Mouse (Mus musculus): ENCODE results near the gene Spag6. TPM values are rescaled to one million over a fixed set of nuclear protein-coding genes. Genes with fewer than 3 reads are reported as not detected.

The Spag6 gene
- not detected in 2 replicates for total RNA-seq (2014; rRNA removed)
- polyA plus RNA-seq (2015; fragmentation: Nextera tagmentation; extraction: Ambion mirVana): 0.09 and 0.20 TPM in 2 replicates

DNA sequence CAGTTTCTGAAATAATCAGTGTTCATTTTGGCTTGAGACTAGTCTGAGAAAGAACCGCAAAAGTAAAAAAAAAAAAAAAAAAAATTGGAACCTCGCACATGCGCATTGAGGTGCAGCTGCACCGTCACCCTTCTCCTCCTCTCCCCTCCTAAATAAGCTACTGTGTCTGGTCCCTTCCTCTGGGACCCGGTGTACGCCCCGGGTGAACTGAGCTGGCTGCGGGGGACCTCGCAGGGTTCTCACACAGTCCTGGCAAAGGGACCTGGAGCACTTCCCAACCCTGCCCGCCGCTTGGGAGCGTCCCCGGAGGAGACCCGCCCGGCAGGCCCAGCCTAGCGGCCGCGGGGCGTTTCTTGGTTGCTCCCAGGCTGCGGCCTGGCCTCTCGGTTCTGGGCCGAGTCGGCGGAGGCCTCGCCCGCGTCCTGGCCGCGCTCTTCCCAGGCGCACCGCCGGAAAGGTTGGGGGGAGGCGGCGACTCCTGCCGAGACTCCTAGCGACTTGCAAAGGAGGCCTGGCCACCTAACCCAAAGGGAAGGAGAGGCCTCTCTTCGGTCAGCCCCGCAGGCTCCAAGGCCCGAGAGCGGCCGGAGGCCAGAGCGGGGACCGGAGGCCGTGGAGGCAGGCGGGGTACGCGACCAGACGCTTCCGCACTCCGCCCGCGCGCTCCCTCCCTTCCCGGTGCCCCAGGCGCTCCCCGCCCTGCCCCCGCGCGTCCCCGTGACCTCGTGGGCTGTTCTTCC, at the start of gene Spag6:
Gene Spag6 (plus strand): TSS at position 162 of the 740 bp plus-strand sequence.
- ATAC-seq: peak; percentile 75
- H3K4me3 ChIP-seq (ENCODE audit: low read length): peak within 1 kb of the TSS; percentile 53
- H3K27ac ChIP-seq: peak within 1 kb of the TSS; percentile 68; the same call in 1 of the 2 replicates
- TF ChIP-seq CTCF (IDR thresholded peaks at IDR 0.05; ENCODE audit: low read depth): no peak
- DNase-seq (ENCODE audit: low spot score): peak; percentile 67
- WGBS: 1% methylated on average over 59 of the region's 61 CpGs
- H3K4me2 ChIP-seq (ENCODE audit: low read depth, low read length): peak within 1 kb of the TSS; percentile 87
- no peaks in the 10 kb centered on the region for H3K36me3 ChIP-seq (ENCODE audit: insufficient read depth, low read length)
- no peaks in the 10 kb centered on the region for H3K9me3 ChIP-seq (ENCODE audit: low read length)
- H3K4me1 ChIP-seq (ENCODE audit: insufficient read depth, low read length): 0 out of 2 replicates have a peak, but pooled peaks cover 6% of the 10 kb centered on the region
- H3K27me3 ChIP-seq (ENCODE audit: insufficient read depth, low read length): peaks cover 57% of the 10 kb centered on the region
- peak within 1 kb of the TSS; percentile 66 for H3K9ac ChIP-seq (replicated peaks; ENCODE audit: low read length)

DNA sequence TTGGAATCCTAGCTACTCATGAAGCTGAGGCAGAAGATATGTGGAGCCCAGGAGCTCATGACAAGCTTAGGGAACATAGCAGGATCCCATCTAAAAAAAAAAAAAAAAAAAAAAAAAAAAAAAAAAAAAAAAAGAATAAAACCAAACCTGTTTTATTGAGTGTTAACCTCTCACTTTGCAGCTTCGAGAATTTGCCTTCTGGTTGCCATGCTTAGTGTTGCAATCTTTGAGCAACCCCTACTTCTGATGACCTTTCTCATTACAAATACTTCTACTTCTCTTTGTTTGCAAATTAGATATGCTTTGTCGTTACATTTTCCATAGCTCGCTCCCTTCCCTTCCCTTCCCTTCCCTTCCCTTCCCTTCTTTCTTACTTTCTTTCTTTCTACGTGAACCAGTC, 45.3 kb upstream of the Spag6 start:
- DNase-seq (ENCODE audit: low spot score) (no peak), ATAC-seq (no peak)
- Histone ChIP-seq H3K4me2 (ENCODE audit: low read depth, low read length) (no peak overlapping the region), H3K27me3 (ENCODE audit: insufficient read depth, low read length) (no peaks in the 10 kb centered on the region), H3K36me3 (ENCODE audit: insufficient read depth, low read length) (no peaks in the 10 kb centered on the region), H3K4me1 (ENCODE audit: insufficient read depth, low read length) (no peaks in the 10 kb centered on the region), H3K4me3 (ENCODE audit: low read length) (no peak overlapping the region), H3K9ac (replicated peaks; ENCODE audit: low read length) (no peak overlapping the region), H3K27ac (no peak overlapping the region), H3K9me3 (ENCODE audit: low read length) (no peaks in the 10 kb centered on the region)
- 61% methylated on average over 4 of the region's 4 CpGs for WGBS
- TF ChIP-seq CTCF (IDR thresholded peaks at IDR 0.05; ENCODE audit: low read depth): no peak

DNA sequence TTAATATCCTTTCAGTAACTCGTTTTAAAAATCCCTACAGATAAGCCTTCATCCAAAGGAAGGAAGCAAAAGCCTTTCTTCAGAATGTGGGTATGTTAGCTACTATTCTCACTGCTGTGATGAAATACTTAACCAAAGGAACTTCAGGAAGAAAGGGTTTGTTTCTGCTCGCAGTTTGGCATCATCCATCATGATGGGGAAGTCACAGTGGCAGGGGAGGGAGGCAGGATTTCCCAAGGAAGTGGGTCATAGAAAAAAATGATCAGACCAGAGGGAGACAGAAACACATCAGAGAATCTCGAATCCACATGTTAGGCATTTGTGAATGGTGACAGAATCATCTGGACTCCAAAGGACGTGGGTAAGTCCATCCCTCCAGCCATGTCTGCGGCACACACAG, 39.0 kb upstream of the Spag6 start:
- ATAC-seq (no peak), DNase-seq (ENCODE audit: low spot score) (no peak)
- no peak for TF ChIP-seq CTCF (IDR thresholded peaks at IDR 0.05; ENCODE audit: low read depth)
- H3K9ac ChIP-seq (replicated peaks; ENCODE audit: low read length): no peak overlapping the region
- no peaks in the 10 kb centered on the region for H3K36me3 ChIP-seq (ENCODE audit: insufficient read depth, low read length)
- H3K27me3 ChIP-seq (ENCODE audit: insufficient read depth, low read length): no peaks in the 10 kb centered on the region
- no peak overlapping the region for H3K27ac ChIP-seq
- H3K4me3 ChIP-seq (ENCODE audit: low read length): no peak overlapping the region
- no peaks in the 10 kb centered on the region for H3K4me1 ChIP-seq (ENCODE audit: insufficient read depth, low read length)
- H3K4me2 ChIP-seq (ENCODE audit: low read depth, low read length): no peak overlapping the region
- 68% methylated on average over 5 of the region's 5 CpGs for WGBS
- H3K9me3 ChIP-seq (ENCODE audit: low read length): no peaks in the 10 kb centered on the region

DNA sequence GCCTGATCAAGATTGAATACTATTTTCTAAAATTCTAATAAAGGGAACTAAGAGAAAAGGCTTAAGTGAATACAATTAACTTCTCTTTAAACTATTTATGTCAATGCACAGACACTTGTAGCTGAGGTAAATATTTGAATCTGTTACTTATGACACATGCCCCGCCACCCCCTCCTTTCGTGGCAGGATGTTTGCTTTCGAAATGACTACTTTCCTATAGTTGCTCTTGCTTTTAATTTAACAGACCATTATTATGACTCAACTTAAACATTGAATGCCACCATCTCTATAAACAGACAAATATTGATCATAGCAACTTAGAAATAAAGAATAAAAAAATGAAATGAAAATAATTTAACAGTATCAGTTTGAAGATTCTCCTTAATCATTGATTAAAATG, 29.8 kb upstream of the Spag6 start:
- Histone ChIP-seq H3K27me3 (ENCODE audit: insufficient read depth, low read length) (no peaks in the 10 kb centered on the region), H3K27ac (no peak overlapping the region), H3K4me3 (ENCODE audit: low read length) (no peak overlapping the region), H3K9ac (replicated peaks; ENCODE audit: low read length) (no peak overlapping the region), H3K36me3 (ENCODE audit: insufficient read depth, low read length) (no peaks in the 10 kb centered on the region), H3K9me3 (ENCODE audit: low read length) (no peaks in the 10 kb centered on the region), H3K4me2 (ENCODE audit: low read depth, low read length) (no peak overlapping the region), H3K4me1 (ENCODE audit: insufficient read depth, low read length) (no peaks in the 10 kb centered on the region)
- DNase-seq (ENCODE audit: low spot score) (no peak), ATAC-seq (no peak)
- no peak for TF ChIP-seq CTCF (IDR thresholded peaks at IDR 0.05; ENCODE audit: low read depth)
- 92% methylated on average over 3 of the region's 3 CpGs for WGBS

DNA sequence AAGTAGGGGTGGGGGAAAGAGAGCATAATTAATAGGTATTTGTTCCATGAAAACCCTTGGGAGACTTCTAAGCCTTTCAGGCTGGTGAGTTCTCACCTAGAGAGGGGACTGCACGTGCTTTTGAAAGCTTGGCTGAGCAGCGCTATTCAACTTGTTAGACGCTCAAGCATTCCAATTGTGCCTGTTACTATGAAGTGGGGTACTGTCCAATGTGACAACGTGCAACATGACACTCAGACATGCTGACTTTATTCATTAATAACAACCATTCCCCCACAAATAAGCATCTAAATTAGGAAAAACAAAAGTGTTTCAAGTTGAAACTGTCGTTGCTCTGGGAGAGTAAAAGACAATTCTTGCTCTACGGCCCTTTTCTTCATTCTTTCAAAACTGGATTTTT, 22.8 kb upstream of the Spag6 start:
- H3K27me3 ChIP-seq (ENCODE audit: insufficient read depth, low read length): no peaks in the 10 kb centered on the region
- H3K36me3 ChIP-seq (ENCODE audit: insufficient read depth, low read length): no peaks in the 10 kb centered on the region
- no peaks in the 10 kb centered on the region for H3K4me1 ChIP-seq (ENCODE audit: insufficient read depth, low read length)
- H3K4me3 ChIP-seq (ENCODE audit: low read length): no peak overlapping the region
- H3K27ac ChIP-seq: no peak overlapping the region
- no peak overlapping the region for H3K9ac ChIP-seq (replicated peaks; ENCODE audit: low read length)
- H3K9me3 ChIP-seq (ENCODE audit: low read length): no peaks in the 10 kb centered on the region
- no peak for TF ChIP-seq CTCF (IDR thresholded peaks at IDR 0.05; ENCODE audit: low read depth)
- H3K4me2 ChIP-seq (ENCODE audit: low read depth, low read length): no peak overlapping the region
- WGBS: 21% methylated on average over 6 of the region's 6 CpGs
- no peak for DNase-seq (ENCODE audit: low spot score)
- no peak for ATAC-seq

DNA sequence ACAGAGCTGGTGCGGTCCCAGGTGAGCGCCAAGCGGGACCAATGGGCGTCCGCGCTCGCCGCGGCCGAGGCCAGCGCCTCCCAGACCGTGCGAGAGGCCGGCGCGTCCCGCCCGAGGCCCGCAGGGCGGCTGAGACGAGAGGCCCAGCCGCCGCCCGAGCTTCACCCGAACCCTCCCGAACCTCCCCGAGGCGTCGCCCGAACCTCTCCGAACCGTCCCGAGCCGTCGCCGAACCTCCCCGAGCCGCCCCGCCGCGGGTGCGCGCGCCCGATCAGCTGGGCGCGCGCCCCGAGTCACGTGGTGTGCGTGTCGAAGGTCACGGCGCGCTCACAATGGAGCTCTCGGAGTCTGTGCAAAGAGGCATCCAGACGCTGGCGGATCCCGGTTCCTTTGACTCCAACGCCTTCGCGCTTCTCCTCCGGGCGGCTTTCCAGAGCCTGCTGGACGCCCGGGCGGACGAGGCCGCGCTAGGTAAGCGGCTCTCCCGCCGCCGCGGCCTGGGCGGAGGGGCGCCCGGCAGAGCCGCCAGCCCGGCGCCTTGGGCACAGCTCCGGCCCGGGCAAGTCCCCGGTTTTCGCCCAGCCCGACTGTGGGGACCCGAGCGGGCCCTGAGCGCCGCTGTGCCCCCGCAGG, 21.6 kb upstream of the Spag6 start, which contains the start of gene Commd3:
Gene Commd3 (plus strand): TSS at position 252 of the 633 bp plus-strand sequence.
- peak within 1 kb of the TSS; percentile 91 for H3K9ac ChIP-seq (replicated peaks; ENCODE audit: low read length)
- H3K4me3 ChIP-seq (ENCODE audit: low read length): peak within 1 kb of the TSS; percentile 62
- no peak for TF ChIP-seq CTCF (IDR thresholded peaks at IDR 0.05; ENCODE audit: low read depth)
- ATAC-seq (peak; percentile 95), DNase-seq (ENCODE audit: low spot score) (peak; percentile 97)
- WGBS: 1% methylated on average over 76 of the region's 91 CpGs
- no peaks in the 10 kb centered on the region for H3K36me3 ChIP-seq (ENCODE audit: insufficient read depth, low read length)
- H3K27me3 ChIP-seq (ENCODE audit: insufficient read depth, low read length): no peaks in the 10 kb centered on the region
- H3K27ac ChIP-seq: peak within 1 kb of the TSS; percentile 96
- H3K9me3 ChIP-seq (ENCODE audit: low read length): no peaks in the 10 kb centered on the region
- no peaks in the 10 kb centered on the region for H3K4me1 ChIP-seq (ENCODE audit: insufficient read depth, low read length)
- H3K4me2 ChIP-seq (ENCODE audit: low read depth, low read length): peak within 1 kb of the TSS; percentile 83

Data from hindbrain, postnatal 0 days (tissue).